Mouse (Mus musculus): ENCODE measurements around the gene Mrtfa.

Gene Mrtfa

GRCm38 (mm10) chr15:80989712-80990111, 200.8 kb downstream of the Mrtfa start:
- DNase-seq (ENCODE audit: low read depth, low spot score) = no peak

- no peak for DNase-seq (ENCODE audit: low read depth, low spot score)
Observed at GRCm38 (mm10) chr15:80988331-80988730, 202.2 kb downstream of the Mrtfa start.

- no peak for DNase-seq (ENCODE audit: low read depth, low spot score)
Observed at GRCm38 (mm10) chr15:80983264-80983663, 207.3 kb downstream of the Mrtfa start.

GRCm38 (mm10) chr15:80981176-80981575, 209.4 kb downstream of the Mrtfa start:
- DNase-seq (ENCODE audit: low read depth, low spot score) = no peak

GRCm38 (mm10) chr15:80979611-80980010, 210.9 kb downstream of the Mrtfa start:
- no peak for DNase-seq (ENCODE audit: low read depth, low spot score)

GRCm38 (mm10) chr15:80977620-80978334, 212.8 kb downstream of the Mrtfa start, which contains the start of gene Sgsm3:
Sgsm3 (plus strand) TSS chr15:80977765.
- DNase-seq (ENCODE audit: low read depth, low spot score) = peak; percentile 81

- DNase-seq (ENCODE audit: low read depth, low spot score) = no peak
Observed at GRCm38 (mm10) chr15:80975666-80976065, 214.9 kb downstream of the Mrtfa start.

- no peak for DNase-seq (ENCODE audit: low read depth, low spot score)
Observed at GRCm38 (mm10) chr15:80974311-80974710, 216.2 kb downstream of the Mrtfa start.

GRCm38 (mm10) chr15:80969371-80969770, 221.2 kb downstream of the Mrtfa start:
- no peak for DNase-seq (ENCODE audit: low read depth, low spot score)

All from retina, postnatal 7 days (tissue).